Mouse (Mus musculus): Measurements from ENCODE around the gene Sec1. TPM values are rescaled to one million over a fixed set of nuclear protein-coding genes. Genes with fewer than 3 reads are reported as not detected.

Sec1 gene
- total and polyA plus RNA-seq, 3 experiments = 0.02 TPM; not detected in 2

GRCm38 (mm10) chr7:45638623-45639401 lies 55.4 kb downstream of the Sec1 start:
- Histone ChIP-seq H3K36me3 (replicated peaks) (no peaks in the 10 kb centered on the region), H3K27me3 (ENCODE audit: insufficient read depth, low read length) (peaks cover 37% of the 10 kb centered on the region), H3K9me3 (replicated peaks) (no peaks in the 10 kb centered on the region), H3K4me3 (ENCODE audit: low read depth, low read length) (no peak overlapping the region), H3K4me1 (ENCODE audit: insufficient read depth, low read depth, low read length) (peaks cover 14% of the 10 kb centered on the region)
- DNase-seq (ENCODE audit: low spot score) (no peak), ATAC-seq (ENCODE audit: extremely low read depth, insufficient number of reproducible peaks, low FRiP score, poor library complexity, severe bottlenecking) (no peak)
- no peak for TF ChIP-seq GATA2 (IDR thresholded peaks at IDR 0.05; ENCODE audit: borderline replicate concordance, low read depth, low read length)

GRCm38 (mm10) chr7:45637710-45638109 lies 56.5 kb downstream of the Sec1 start:
- Histone ChIP-seq H3K36me3 (replicated peaks) (no peaks in the 10 kb centered on the region), H3K4me1 (ENCODE audit: insufficient read depth, low read depth, low read length) (peaks cover 14% of the 10 kb centered on the region), H3K9me3 (replicated peaks) (no peaks in the 10 kb centered on the region), H3K4me3 (ENCODE audit: low read depth, low read length) (no peak overlapping the region), H3K27me3 (ENCODE audit: insufficient read depth, low read length) (peaks cover 32% of the 10 kb centered on the region)
- TF ChIP-seq GATA2 (IDR thresholded peaks at IDR 0.05; ENCODE audit: borderline replicate concordance, low read depth, low read length) (no peak), GATA1 (IDR thresholded peaks at IDR 0.05; ENCODE audit: borderline replicate concordance, low read length) (no peak), CTCF (IDR thresholded peaks at IDR 0.05; ENCODE audit: low read depth, low read length) (no peak), TAL1 (conservative IDR thresholded peaks at IDR 0.05; ENCODE audit: low read depth, low read length) (no peak), POLR2AphosphoS5 (IDR thresholded peaks at IDR 0.05; ENCODE audit: insufficient replicate concordance, low read depth, low read length) (no peak)
- DNase-seq (ENCODE audit: low spot score) (no peak), ATAC-seq (ENCODE audit: extremely low read depth, insufficient number of reproducible peaks, low FRiP score, poor library complexity, severe bottlenecking) (no peak)

GRCm38 (mm10) chr7:45635711-45636688 lies 58.2 kb downstream of the Sec1 start:
- no peak overlapping the region for H3K4me3 ChIP-seq (ENCODE audit: low read depth, low read length)
- no peaks in the 10 kb centered on the region for H3K9me3 ChIP-seq (replicated peaks)
- peaks cover 14% of the 10 kb centered on the region for H3K4me1 ChIP-seq (ENCODE audit: insufficient read depth, low read depth, low read length)
- H3K27me3 ChIP-seq (ENCODE audit: insufficient read depth, low read length) = peaks cover 19% of the 10 kb centered on the region
- DNase-seq (ENCODE audit: low spot score) (no peak), ATAC-seq (ENCODE audit: extremely low read depth, insufficient number of reproducible peaks, low FRiP score, poor library complexity, severe bottlenecking) (no peak)
- H3K36me3 ChIP-seq (replicated peaks) = no peaks in the 10 kb centered on the region
- TF ChIP-seq POLR2AphosphoS5 (IDR thresholded peaks at IDR 0.05; ENCODE audit: insufficient replicate concordance, low read depth, low read length) (no peak), GATA1 (IDR thresholded peaks at IDR 0.05; ENCODE audit: borderline replicate concordance, low read length) (no peak), TAL1 (conservative IDR thresholded peaks at IDR 0.05; ENCODE audit: low read depth, low read length) (no peak), GATA2 (IDR thresholded peaks at IDR 0.05; ENCODE audit: borderline replicate concordance, low read depth, low read length) (no peak), CTCF (IDR thresholded peaks at IDR 0.05; ENCODE audit: low read depth, low read length) (no peak)

GRCm38 (mm10) chr7:45634946-45635681 lies 59.1 kb downstream of the Sec1 start:
- ATAC-seq (ENCODE audit: extremely low read depth, insufficient number of reproducible peaks, low FRiP score, poor library complexity, severe bottlenecking) (no peak), DNase-seq (ENCODE audit: low spot score) (peak; percentile 46)

GRCm38 (mm10) chr7:45632499-45632898 lies 61.7 kb downstream of the Sec1 start:
- H3K4me1 ChIP-seq (ENCODE audit: insufficient read depth, low read depth, low read length) = peaks cover 10% of the 10 kb centered on the region
- DNase-seq (ENCODE audit: low spot score) (no peak), ATAC-seq (ENCODE audit: extremely low read depth, insufficient number of reproducible peaks, low FRiP score, poor library complexity, severe bottlenecking) (no peak)
- no peaks in the 10 kb centered on the region for H3K36me3 ChIP-seq (replicated peaks)
- peaks cover 9% of the 10 kb centered on the region for H3K9me3 ChIP-seq (replicated peaks)
- TF ChIP-seq TAL1 (conservative IDR thresholded peaks at IDR 0.05; ENCODE audit: low read depth, low read length) = no peak
- TF ChIP-seq CTCF (IDR thresholded peaks at IDR 0.05; ENCODE audit: low read depth, low read length) = no peak
- TF ChIP-seq GATA1 (IDR thresholded peaks at IDR 0.05; ENCODE audit: borderline replicate concordance, low read length) = no peak
- TF ChIP-seq POLR2AphosphoS5 (IDR thresholded peaks at IDR 0.05; ENCODE audit: insufficient replicate concordance, low read depth, low read length) = no peak
- no peak for TF ChIP-seq GATA2 (IDR thresholded peaks at IDR 0.05; ENCODE audit: borderline replicate concordance, low read depth, low read length)
- H3K4me3 ChIP-seq (ENCODE audit: low read depth, low read length) = no peak overlapping the region
- H3K27me3 ChIP-seq (ENCODE audit: insufficient read depth, low read length) = peaks cover 15% of the 10 kb centered on the region; the same call in 1 of the 2 replicates

More at GRCm38 (mm10) chr7:45634946-45635681, 59.1 kb downstream of the Sec1 start:
- Histone ChIP-seq H3K27me3 (ENCODE audit: insufficient read depth, low read length) (peaks cover 14% of the 10 kb centered on the region), H3K36me3 (replicated peaks) (no peaks in the 10 kb centered on the region), H3K4me3 (ENCODE audit: low read depth, low read length) (peak overlapping the region; percentile 5; the same call in 1 of the 2 replicates), H3K9me3 (replicated peaks) (no peaks in the 10 kb centered on the region), H3K4me1 (ENCODE audit: insufficient read depth, low read depth, low read length) (peaks cover 14% of the 10 kb centered on the region)
- TF ChIP-seq CTCF (IDR thresholded peaks at IDR 0.05; ENCODE audit: low read depth, low read length) (no peak), GATA1 (IDR thresholded peaks at IDR 0.05; ENCODE audit: borderline replicate concordance, low read length) (no peak), POLR2AphosphoS5 (IDR thresholded peaks at IDR 0.05; ENCODE audit: insufficient replicate concordance, low read depth, low read length) (no peak), GATA2 (IDR thresholded peaks at IDR 0.05; ENCODE audit: borderline replicate concordance, low read depth, low read length) (no peak), TAL1 (conservative IDR thresholded peaks at IDR 0.05; ENCODE audit: low read depth, low read length) (no peak)
